ENCODE assay signal across 8 mouse cellular contexts in genomic region chr5:100039602-100040142, GRCm38 (mm10). TPM values are rescaled to one million over a fixed set of nuclear protein-coding genes. Genes with fewer than 3 reads are reported as not detected.
DNase-seq lines count a peak whose midpoint lies in the region; ATAC-seq and TF ChIP-seq lines count a peak whose summit lies in the region.

Hnrnpdl (minus strand) TSS chr5:100039664.
Enoph1 (plus strand) TSS chr5:100039985.

- peak within 1 kb of the TSS; percentile 86 for H3K4me2 ChIP-seq in CH12.LX (ENCODE audit: insufficient read depth, low read depth, poor library complexity, severe bottlenecking)
- peak within 1 kb of the TSS; percentile 84 for H3K4me2 ChIP-seq in forebrain, embryonic 12.5 days
- H3K4me2 ChIP-seq in heart, postnatal 0 days (ENCODE audit: low read depth, low read length), result peak within 1 kb of the TSS; percentile 100
- H3K4me2 ChIP-seq in liver, postnatal 0 days (ENCODE audit: low read depth, low read length), result peak within 1 kb of the TSS; percentile 100
- peak within 1 kb of the TSS; percentile 92 for H3K4me2 ChIP-seq in neural tube, embryonic 14.5 days (ENCODE audit: low read depth, low read length)

- no peak for TF ChIP-seq CTCF in CH12.LX (conservative IDR thresholded peaks at IDR 0.05 in 1 of 2, IDR thresholded peaks at IDR 0.05 in 1 of 2; ENCODE audit: low read depth in 2 of 2, low read length in 2 of 2)
- no peak for TF ChIP-seq CTCF in heart, postnatal 0 days (IDR thresholded peaks at IDR 0.05; ENCODE audit: low read depth)
- no peak; the same call in 1 of the 2 replicates for TF ChIP-seq CTCF in liver, postnatal 0 days (IDR thresholded peaks at IDR 0.05; ENCODE audit: low read depth)

- H3K27me3 ChIP-seq in CH12.LX (replicated peaks), result no peaks in the 10 kb centered on the region
- H3K27me3 ChIP-seq in forebrain, embryonic 12.5 days, result no peaks in the 10 kb centered on the region
- H3K27me3 ChIP-seq in heart, postnatal 0 days (ENCODE audit: control insufficient read depth, insufficient read depth, low read length), result no peaks in the 10 kb centered on the region
- no peaks in the 10 kb centered on the region for H3K27me3 ChIP-seq in liver, postnatal 0 days (ENCODE audit: insufficient read depth, low read length)
- H3K27me3 ChIP-seq in neural tube, embryonic 14.5 days (ENCODE audit: control insufficient read depth, insufficient read depth, low read length), result no peaks in the 10 kb centered on the region

- H3K4me3 ChIP-seq in CH12.LX (replicated peaks in 1 of 3; ENCODE audit: low read depth in 2 of 3, low read length in 2 of 3, poor library complexity in 1 of 3), result peak within 1 kb of the TSS; percentile 83 to 96 (median 94)
- H3K4me3 ChIP-seq in forebrain, embryonic 12.5 days (replicated peaks), result peak within 1 kb of the TSS; percentile 90
- peak within 1 kb of the TSS; percentile 96 for H3K4me3 ChIP-seq in heart, postnatal 0 days (ENCODE audit: low read depth, low read length)
- H3K4me3 ChIP-seq in liver, postnatal 0 days (ENCODE audit: low read depth, low read length), result peak within 1 kb of the TSS; percentile 93
- H3K4me3 ChIP-seq in neural tube, embryonic 14.5 days (ENCODE audit: low read depth, low read length), result peak within 1 kb of the TSS; percentile 72

- TF ChIP-seq EP300 in CH12.LX (IDR thresholded peaks at IDR 0.05; ENCODE audit: low read length), result no peak
- TF ChIP-seq EP300 in heart, postnatal 0 days (IDR thresholded peaks at IDR 0.05; ENCODE audit: low read depth), result no peak
- TF ChIP-seq EP300 in liver, postnatal 0 days (IDR thresholded peaks at IDR 0.05; ENCODE audit: low read depth), result no peak

- under 1% methylated on average over 57 of the region's 57 CpGs for WGBS in forebrain, embryonic 12.5 days
- under 1% methylated on average over 43 of the region's 57 CpGs for WGBS in heart, postnatal 0 days
- 0% methylated on average over 57 of the region's 57 CpGs for WGBS in large intestine, adult 2 months
- WGBS in liver, postnatal 0 days (ENCODE audit: insufficient replicate concordance), result 1% methylated on average over 47 of the region's 57 CpGs
- WGBS in neural tube, embryonic 14.5 days, result under 1% methylated on average over 50 of the region's 57 CpGs

- peak; percentile 92 for DNase-seq in CH12.LX (ENCODE audit: extremely low read depth)
- peak; percentile 93 for DNase-seq in c-Kit-positive CD71-positive TER-119-negative erythroid progenitor cells, embryonic 14.5 days (ENCODE audit: low read depth)
- peak; percentile 94 for DNase-seq in heart, postnatal 0 days (ENCODE audit: low spot score)
- peak; percentile 64 for DNase-seq in large intestine, adult 2 months (ENCODE audit: low read depth, low spot score)
- peak; percentile 97 for DNase-seq in liver, postnatal 0 days
- peak; percentile 96 for DNase-seq in testis, postnatal 10 days (ENCODE audit: low spot score)

- no peak for TF ChIP-seq RAD21 in CH12.LX (IDR thresholded peaks at IDR 0.05; ENCODE audit: low read depth, low read length)

- ATAC-seq in forebrain, embryonic 12.5 days (ENCODE audit: low FRiP score), result peak; percentile 89
- ATAC-seq in heart, postnatal 0 days (ENCODE audit: insufficient read depth, low read depth), result peak; percentile 83
- ATAC-seq in liver, postnatal 0 days, result peak; percentile 78
- peak; percentile 86 for ATAC-seq in neural tube, embryonic 14.5 days (ENCODE audit: low read depth)

- dilution Hi-C loops in CH12.LX (cut with MboI; ENCODE audit: extremely low pct_ligation_motif_present, extremely low pct_unique_long_range_greater_than_20kb, low sequenced_read_pairs), result no loop called here

- H3K79me2 ChIP-seq in CH12.LX (replicated peaks; ENCODE audit: control insufficient read depth, extremely low read depth, insufficient read depth, poor library complexity, severe bottlenecking), result peaks cover 71% of the 10 kb centered on the region

- peaks cover 13 to 53% of the 10 kb centered on the region in 2 experiments for H3K36me3 ChIP-seq in CH12.LX (replicated peaks in 1 of 2; ENCODE audit: control insufficient read depth in 1 of 2, insufficient read depth in 1 of 2, low read length in 1 of 2)
- peaks cover 29% of the 10 kb centered on the region for H3K36me3 ChIP-seq in forebrain, embryonic 12.5 days (replicated peaks)
- H3K36me3 ChIP-seq in heart, postnatal 0 days (replicated peaks; ENCODE audit: control insufficient read depth, insufficient read depth, low read length), result peaks cover 5% of the 10 kb centered on the region
- peaks cover 18% of the 10 kb centered on the region for H3K36me3 ChIP-seq in liver, postnatal 0 days (replicated peaks; ENCODE audit: insufficient read depth, low read length)
- peaks cover 10% of the 10 kb centered on the region for H3K36me3 ChIP-seq in neural tube, embryonic 14.5 days (ENCODE audit: control insufficient read depth, insufficient read depth, low read length)

- peak within 1 kb of the TSS; percentile 98 for H3K9ac ChIP-seq in CH12.LX (ENCODE audit: insufficient read depth, low read depth)
- H3K9ac ChIP-seq in forebrain, embryonic 12.5 days, result peak within 1 kb of the TSS; percentile 99
- H3K9ac ChIP-seq in heart, postnatal 0 days (replicated peaks; ENCODE audit: low read depth, low read length), result peak within 1 kb of the TSS; percentile 93
- H3K9ac ChIP-seq in liver, postnatal 0 days (replicated peaks), result peak within 1 kb of the TSS; percentile 91
- peak within 1 kb of the TSS; percentile 88 for H3K9ac ChIP-seq in neural tube, embryonic 14.5 days (replicated peaks; ENCODE audit: low read depth, low read length)

- in situ Hi-C loops in CH12.LX (cut with MboI; ENCODE audit: low pct_ligation_motif_present, low pct_unique_long_range_greater_than_20kb, low sequenced_read_pairs), result no loop called here

- TF ChIP-seq POLR2A in CH12.LX (IDR thresholded peaks at IDR 0.05; ENCODE audit: low read depth, low read length), result peak; percentile 81

- peak within 1 kb of the TSS; percentile 80 for H3K27ac ChIP-seq in CH12.LX (ENCODE audit: insufficient read depth, low read depth)
- H3K27ac ChIP-seq in forebrain, embryonic 12.5 days, result peak within 1 kb of the TSS; percentile 99
- peak within 1 kb of the TSS; percentile 99 for H3K27ac ChIP-seq in heart, postnatal 0 days (ENCODE audit: low read depth)
- H3K27ac ChIP-seq in liver, postnatal 0 days (ENCODE audit: low read depth), result peak within 1 kb of the TSS; percentile 95
- H3K27ac ChIP-seq in neural tube, embryonic 14.5 days (ENCODE audit: low read depth, low read length), result peak within 1 kb of the TSS; percentile 97

- H3K9me3 ChIP-seq in CH12.LX (replicated peaks; ENCODE audit: low read length), result no peaks in the 10 kb centered on the region
- no peaks in the 10 kb centered on the region for H3K9me3 ChIP-seq in forebrain, embryonic 12.5 days
- no peaks in the 10 kb centered on the region for H3K9me3 ChIP-seq in heart, postnatal 0 days (replicated peaks; ENCODE audit: control insufficient read depth, low read length)
- no peaks in the 10 kb centered on the region for H3K9me3 ChIP-seq in liver, postnatal 0 days (ENCODE audit: low read length)
- H3K9me3 ChIP-seq in neural tube, embryonic 14.5 days (ENCODE audit: control insufficient read depth, low read length), result no peaks in the 10 kb centered on the region

- peaks cover 0 to 45% of the 10 kb centered on the region in 2 experiments; a peak in 2 of 4 replicates for H3K4me1 ChIP-seq in CH12.LX (ENCODE audit: control insufficient read depth in 1 of 2, insufficient read depth in 2 of 2)
- peaks cover 44% of the 10 kb centered on the region for H3K4me1 ChIP-seq in forebrain, embryonic 12.5 days
- H3K4me1 ChIP-seq in heart, postnatal 0 days (ENCODE audit: control insufficient read depth, insufficient read depth), result peaks cover 21% of the 10 kb centered on the region
- H3K4me1 ChIP-seq in liver, postnatal 0 days (ENCODE audit: insufficient read depth), result peaks cover 29% of the 10 kb centered on the region
- H3K4me1 ChIP-seq in neural tube, embryonic 14.5 days (ENCODE audit: control insufficient read depth, insufficient read depth, low read length), result peaks cover 30% of the 10 kb centered on the region

TF ChIP-seq in CH12.LX, 34 proteins besides CTCF, POLR2A, EP300 and RAD21:
- TF ChIP-seq NELFE (IDR thresholded peaks at IDR 0.05; ENCODE audit: low read depth, low read length) (no peak), IRF4 (IDR thresholded peaks at IDR 0.05; ENCODE audit: low read depth, low read length) (no peak), ELF1 (IDR thresholded peaks at IDR 0.05; ENCODE audit: low read depth, low read length) (no peak), ETS1 (conservative IDR thresholded peaks at IDR 0.05; ENCODE audit: low read depth, low read length) (no peak), USF2 (conservative IDR thresholded peaks at IDR 0.05; ENCODE audit: low read depth, low read length) (peak; percentile 52; the same call in 1 of the 2 replicates), RCOR1 (conservative IDR thresholded peaks at IDR 0.05; ENCODE audit: low read depth, low read length) (no peak), MXI1 (IDR thresholded peaks at IDR 0.05; ENCODE audit: low read depth, low read length) (no peak), TBP (conservative IDR thresholded peaks at IDR 0.05; ENCODE audit: low read depth, low read length) (peak; percentile 22; the same call in 1 of the 2 replicates), UBTF (IDR thresholded peaks at IDR 0.05; ENCODE audit: low read depth, low read length) (peak; percentile 38)

RNA-seq across cellular contexts. Expression of gene Hnrnpdl, which starts in this region (rescaled TPM):
- total RNA-seq in CH12.LX (2012; rRNA removed) (75.6 and 97.6 TPM in 2 replicates), CH12.LX (2014; rRNA removed) (165 and 211 TPM in 2 replicates)
- 207 and 256 TPM in 2 replicates for polyA plus RNA-seq in CH12.LX (2012; ENCODE audit: insufficient read length, low read depth)
- polyA plus RNA-seq in forebrain, embryonic 12.5 days (2016; fragmentation: Nextera tagmentation; extraction: Ambion mirVana), result 284 and 293 TPM in 2 replicates
- total RNA-seq in heart, postnatal 0 days (2014; rRNA removed; ENCODE audit: low replicate concordance), result 51.3 and 56.6 TPM in 2 replicates
- polyA plus RNA-seq in heart, postnatal 0 days (2015; fragmentation: Nextera tagmentation; extraction: Ambion mirVana), result 43.8 and 54.8 TPM in 2 replicates
- 51.1 and 68.0 TPM in 2 replicates for polyA plus RNA-seq in large intestine, adult 2 months (2012; rRNA removed)
- polyA plus RNA-seq in liver, postnatal 0 days (2015; fragmentation: Nextera tagmentation; extraction: Ambion mirVana), result 32.6 and 33.3 TPM in 2 replicates
- polyA plus RNA-seq in neural tube, embryonic 14.5 days (2014; fragmentation: Nextera tagmentation; extraction: Ambion mirVana), result 208 and 236 TPM in 2 replicates

RNA-seq across cellular contexts. Expression of gene Enoph1, which starts in this region (rescaled TPM):
- total RNA-seq in CH12.LX (2012; rRNA removed) (50.4 and 64.9 TPM in 2 replicates), CH12.LX (2014; rRNA removed) (67.3 and 70.9 TPM in 2 replicates)
- 47.4 and 52.4 TPM in 2 replicates for polyA plus RNA-seq in CH12.LX (2012; ENCODE audit: insufficient read length, low read depth)
- 43.8 and 45.0 TPM in 2 replicates for polyA plus RNA-seq in forebrain, embryonic 12.5 days (2016; fragmentation: Nextera tagmentation; extraction: Ambion mirVana)
- 6.0 and 17.8 TPM in 2 replicates for total RNA-seq in heart, postnatal 0 days (2014; rRNA removed; ENCODE audit: low replicate concordance)
- 15.7 and 16.1 TPM in 2 replicates for polyA plus RNA-seq in heart, postnatal 0 days (2015; fragmentation: Nextera tagmentation; extraction: Ambion mirVana)
- 36.2 and 36.6 TPM in 2 replicates for polyA plus RNA-seq in large intestine, adult 2 months (2012; rRNA removed)
- 9.2 and 10.6 TPM in 2 replicates for polyA plus RNA-seq in liver, postnatal 0 days (2015; fragmentation: Nextera tagmentation; extraction: Ambion mirVana)
- polyA plus RNA-seq in neural tube, embryonic 14.5 days (2014; fragmentation: Nextera tagmentation; extraction: Ambion mirVana), result 46.0 and 49.9 TPM in 2 replicates

Comparison
In these comparisons a context has a peak if more than half of its experiments do, and no peak if none do; other contexts are left out.
1. Peak in every context shown above with its lines: DNase-seq, ATAC-seq, H3K4me3 ChIP-seq and H3K27ac ChIP-seq.